Mouse (Mus musculus): ENCODE measurements around the gene Pak2.
A peak's percentile ranks its signal among the peaks of the same experiment; 100 is the strongest.
"Not testable (repeated sequence)": the region's sequence is repeated elsewhere in the genome, so short reads cannot be mapped to it uniquely, and the experiment has no call there.

Gene Pak2

DNA sequence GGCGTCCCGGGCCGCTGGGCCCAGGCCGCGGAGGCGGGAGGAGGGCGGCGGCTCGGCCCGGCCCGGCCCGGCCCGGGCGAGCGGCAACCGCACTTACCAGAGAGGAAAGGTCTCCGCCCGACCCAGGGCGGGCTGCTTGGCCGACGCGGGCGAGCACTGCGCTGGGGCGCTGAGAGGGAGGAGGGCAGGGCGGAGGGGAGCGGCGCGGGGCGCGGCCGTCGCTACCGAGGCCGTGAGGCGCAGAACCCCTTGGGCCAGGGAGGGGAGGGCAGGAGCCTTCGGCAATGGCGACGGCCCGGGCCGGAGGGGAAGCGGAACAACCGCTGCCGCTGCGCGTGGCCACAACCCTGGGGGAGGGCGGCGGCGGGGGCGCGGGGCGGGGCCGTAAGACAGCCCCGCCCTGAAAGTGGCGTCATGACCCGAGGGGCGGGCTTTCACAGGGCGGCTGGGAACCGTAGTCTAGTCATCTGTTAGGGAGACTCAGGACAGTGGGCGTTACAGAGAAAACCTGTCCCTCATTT is at the start of gene Pak2:
TSS of gene Pak2 (minus strand) at position 352 of the 521 bp plus-strand sequence.
- peak; percentile 92 for DNase-seq (ENCODE audit: low spot score)

- no peak for DNase-seq (ENCODE audit: low spot score)
Measured at GRCm38 (mm10) chr16:32127046-32127445, 47.9 kb upstream of the Pak2 start.

- no peak for DNase-seq (ENCODE audit: low spot score)
Measured at GRCm38 (mm10) chr16:32125364-32125763, 46.2 kb upstream of the Pak2 start.

GRCm38 (mm10) chr16:32124444-32125335 is 45.5 kb upstream of the Pak2 start:
- no peak for DNase-seq (ENCODE audit: low spot score)

GRCm38 (mm10) chr16:32124020-32124419 is 44.9 kb upstream of the Pak2 start:
- no peak for DNase-seq (ENCODE audit: low spot score)

DNA sequence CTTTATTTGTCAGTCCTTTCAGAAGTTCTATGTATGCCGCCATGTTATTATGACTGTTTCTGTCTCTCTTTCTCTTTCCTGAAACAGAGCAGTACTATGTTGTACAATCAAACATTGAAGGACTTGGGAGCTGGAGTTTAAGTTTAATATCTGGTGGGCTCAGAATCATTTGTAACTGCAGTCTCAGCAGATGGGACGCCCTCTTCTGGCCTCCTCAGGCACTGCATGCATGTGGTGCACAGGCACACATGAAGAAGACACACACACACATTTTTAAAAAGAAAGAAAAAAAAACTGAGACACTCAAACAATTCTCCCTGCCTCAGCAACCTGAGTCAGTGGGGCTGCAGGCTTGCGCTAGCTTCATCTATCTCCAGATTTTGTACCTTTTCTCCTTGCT is 41.3 kb upstream of the Pak2 start:
- no peak for DNase-seq (ENCODE audit: low spot score)

- no peak for DNase-seq (ENCODE audit: low spot score)
Measured at GRCm38 (mm10) chr16:32116186-32116585, 37.0 kb upstream of the Pak2 start.

DNA sequence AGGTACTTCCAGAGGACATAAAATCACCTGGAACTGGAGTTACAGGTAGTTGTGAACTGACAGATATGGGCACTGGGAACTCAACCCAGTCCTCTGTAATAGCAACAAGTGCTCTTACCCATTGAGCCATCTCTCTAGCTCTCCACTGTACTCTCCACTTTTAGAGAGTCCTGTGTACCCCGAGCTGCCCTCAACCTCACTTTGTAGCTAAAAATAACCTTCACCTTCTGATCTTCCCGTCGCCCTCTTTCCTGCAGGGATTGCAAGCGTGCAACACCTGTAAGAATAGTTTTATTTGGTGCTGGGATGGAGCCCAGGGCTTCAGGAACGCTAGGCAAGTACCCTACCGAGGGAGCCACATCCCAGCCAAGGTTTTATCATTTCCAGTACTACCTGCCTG is 36.6 kb upstream of the Pak2 start:
- no peak for DNase-seq (ENCODE audit: low spot score)

GRCm38 (mm10) chr16:32114968-32115695 is 36.0 kb upstream of the Pak2 start:
- peak; percentile 89 for DNase-seq (ENCODE audit: low spot score)

GRCm38 (mm10) chr16:32114406-32114805 is 35.3 kb upstream of the Pak2 start:
- no peak for DNase-seq (ENCODE audit: low spot score)

GRCm38 (mm10) chr16:32113541-32114218 is 34.5 kb upstream of the Pak2 start:
- no peak for DNase-seq (ENCODE audit: low spot score)

GRCm38 (mm10) chr16:32110951-32111699 is 32.0 kb upstream of the Pak2 start:
- DNase-seq (ENCODE audit: low spot score): no peak

DNA sequence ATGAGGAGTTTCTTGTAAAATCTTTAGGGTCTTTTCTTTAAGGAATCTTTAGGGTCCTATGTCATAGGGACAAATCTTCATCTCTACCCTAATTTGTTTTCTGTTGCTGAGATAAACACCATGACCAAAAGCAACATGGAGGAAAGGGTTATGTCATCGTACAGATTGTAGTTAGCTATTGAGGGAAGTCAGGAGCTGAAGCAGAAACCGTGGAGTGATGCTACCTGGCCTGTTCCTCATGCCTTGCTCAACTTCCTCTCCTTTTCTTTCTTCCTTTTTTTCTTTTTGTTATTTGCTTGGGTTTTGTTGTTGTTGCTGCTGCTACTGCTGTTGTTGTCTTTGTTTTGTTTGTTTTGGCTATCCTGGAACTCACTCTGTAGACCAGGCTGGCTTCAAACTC is 29.4 kb upstream of the Pak2 start:
- no peak for DNase-seq (ENCODE audit: low spot score)

DNA sequence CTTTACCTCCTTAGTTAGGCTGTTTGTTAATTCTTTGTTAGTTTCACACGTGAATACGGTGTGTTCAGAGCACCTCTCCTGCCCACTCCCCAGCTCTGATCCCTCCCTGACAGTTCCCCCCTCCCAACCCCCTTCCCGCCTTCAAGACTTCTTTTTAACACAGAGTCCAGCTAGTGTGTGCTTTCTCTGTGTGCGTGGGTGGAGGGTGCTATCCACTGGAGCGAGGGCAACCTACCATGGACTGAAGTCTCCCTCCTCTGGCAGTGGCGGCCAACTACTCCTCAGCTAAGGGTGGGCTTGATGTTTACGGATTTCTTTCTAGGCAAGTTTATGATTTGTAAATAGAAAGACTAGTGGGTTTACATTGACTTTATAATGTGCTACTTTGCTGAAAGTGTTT is 29.0 kb upstream of the Pak2 start:
- no peak for DNase-seq (ENCODE audit: low spot score)

- DNase-seq (ENCODE audit: low spot score): no peak
Measured at GRCm38 (mm10) chr16:32107342-32108045, 28.4 kb upstream of the Pak2 start.

DNA sequence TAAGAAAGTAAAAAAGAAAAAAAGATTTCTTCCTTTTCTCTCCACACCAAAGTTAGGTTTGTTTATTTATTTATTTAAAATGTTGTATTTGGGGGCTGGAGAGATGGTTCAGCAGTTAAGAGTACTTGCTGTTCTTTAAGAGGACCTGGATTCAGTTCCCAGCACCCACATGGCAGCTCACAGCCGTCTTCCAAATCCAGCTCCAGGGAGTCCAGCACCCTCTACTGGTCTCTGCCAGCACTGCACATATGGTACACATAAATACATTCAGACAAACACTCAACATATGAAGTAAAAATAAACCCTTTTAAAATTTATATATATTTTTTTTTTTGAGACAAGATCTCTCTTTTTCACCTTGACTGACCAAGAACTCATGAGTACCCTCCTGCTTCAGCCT is 26.6 kb upstream of the Pak2 start:
- DNase-seq (ENCODE audit: low spot score): no peak

DNA sequence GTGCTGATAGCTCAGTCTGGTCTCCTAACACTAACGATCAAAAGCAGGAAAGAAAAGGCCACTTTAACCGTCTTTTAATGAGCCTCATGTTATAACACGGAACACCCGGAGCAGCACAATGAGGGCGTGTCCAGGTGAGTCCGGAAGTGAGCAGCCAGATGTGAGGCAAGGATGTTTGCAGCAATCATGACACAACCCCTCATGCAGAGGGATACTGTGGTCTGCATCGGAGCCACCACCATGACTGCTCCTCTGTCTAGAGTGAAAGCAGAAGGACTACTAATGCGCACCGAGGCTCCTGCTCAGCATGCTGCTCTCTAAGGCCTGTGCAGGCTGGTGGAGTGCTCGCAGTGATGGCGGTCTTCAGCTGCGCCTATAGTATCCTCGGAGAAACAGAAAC is 23.2 kb upstream of the Pak2 start:
- DNase-seq (ENCODE audit: low spot score): no peak

DNA sequence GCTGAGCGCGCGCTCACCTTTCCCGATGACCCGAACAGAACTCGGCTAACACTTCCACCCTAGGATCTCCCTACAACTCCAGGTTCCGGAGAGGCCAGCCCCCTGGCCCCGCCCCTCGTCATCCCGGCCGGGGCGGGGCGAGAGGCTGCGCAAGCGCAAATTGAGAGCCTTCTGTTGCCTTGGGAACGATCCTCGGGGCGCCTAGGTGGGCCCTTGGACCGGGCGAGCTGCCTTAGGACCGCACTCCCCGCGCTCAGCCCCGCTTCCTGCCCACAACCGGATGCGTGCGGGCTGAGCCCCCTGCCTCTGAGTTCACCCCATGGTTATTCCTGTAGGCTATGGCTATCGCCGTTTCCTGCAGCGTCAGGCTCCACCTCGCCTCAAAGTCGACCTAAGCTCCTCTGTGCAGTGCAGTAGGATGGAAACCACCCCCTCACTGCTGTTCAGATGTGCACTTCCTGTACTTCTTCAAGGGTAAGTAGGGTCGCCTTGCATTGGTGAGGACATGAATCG is 20.6 kb upstream of the Pak2 start, which contains the start of the genes Pigx and Cep19:
TSS of gene Pigx (minus strand) at position 103 of the 513 bp plus-strand sequence.
TSS of gene Cep19 (plus strand) at position 163 of the 513 bp plus-strand sequence.
- DNase-seq (ENCODE audit: low spot score): peak; percentile 96

DNA sequence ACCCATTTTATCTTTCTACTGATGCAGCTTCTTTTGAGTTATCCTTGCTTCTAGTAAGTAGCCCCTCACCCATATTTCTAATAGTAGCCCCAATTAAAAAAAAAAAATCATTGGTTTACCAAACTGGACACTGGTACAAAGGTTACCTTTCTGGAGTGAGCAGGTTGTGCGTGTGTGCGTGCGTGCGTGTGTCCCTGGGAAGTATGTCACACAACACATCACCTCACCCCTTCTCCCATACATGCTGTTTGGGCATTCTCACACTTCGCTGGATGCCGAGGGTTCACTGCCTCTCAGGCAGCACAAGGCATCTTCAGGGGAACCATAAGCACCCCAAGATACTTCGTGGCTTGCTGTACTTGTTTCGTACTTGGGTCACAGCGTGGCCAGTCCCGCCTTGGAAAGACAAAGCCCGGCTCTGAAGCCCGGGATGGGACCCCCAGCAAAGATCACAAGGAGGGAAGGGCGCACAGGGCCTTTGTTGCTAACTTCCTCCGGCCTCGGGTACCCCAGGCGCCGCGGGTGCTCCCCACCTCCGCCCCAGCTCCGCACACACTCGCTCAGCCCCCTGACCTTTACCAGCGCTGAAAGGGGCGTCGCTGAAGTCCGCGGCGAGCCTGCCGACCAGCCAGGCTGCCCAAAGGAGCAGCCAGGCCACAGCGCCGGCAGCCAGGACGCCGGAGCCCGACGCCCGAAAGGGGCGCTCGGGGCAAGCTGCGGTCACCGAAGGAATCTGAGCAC is 19.9 kb upstream of the Pak2 start:
- DNase-seq (ENCODE audit: low spot score): no peak

- not testable (repeated sequence) for DNase-seq (ENCODE audit: low spot score)
Measured at GRCm38 (mm10) chr16:32097757-32098156, 18.6 kb upstream of the Pak2 start.
